Mouse (Mus musculus): ENCODE measurements around the gene Tmem121. TPM values are rescaled to one million over a fixed set of nuclear protein-coding genes. Genes with fewer than 3 reads are reported as not detected.

The Tmem121 gene
- polyA plus RNA-seq, 1 experiment from 2014 or later, result 15.7 TPM

DNA sequence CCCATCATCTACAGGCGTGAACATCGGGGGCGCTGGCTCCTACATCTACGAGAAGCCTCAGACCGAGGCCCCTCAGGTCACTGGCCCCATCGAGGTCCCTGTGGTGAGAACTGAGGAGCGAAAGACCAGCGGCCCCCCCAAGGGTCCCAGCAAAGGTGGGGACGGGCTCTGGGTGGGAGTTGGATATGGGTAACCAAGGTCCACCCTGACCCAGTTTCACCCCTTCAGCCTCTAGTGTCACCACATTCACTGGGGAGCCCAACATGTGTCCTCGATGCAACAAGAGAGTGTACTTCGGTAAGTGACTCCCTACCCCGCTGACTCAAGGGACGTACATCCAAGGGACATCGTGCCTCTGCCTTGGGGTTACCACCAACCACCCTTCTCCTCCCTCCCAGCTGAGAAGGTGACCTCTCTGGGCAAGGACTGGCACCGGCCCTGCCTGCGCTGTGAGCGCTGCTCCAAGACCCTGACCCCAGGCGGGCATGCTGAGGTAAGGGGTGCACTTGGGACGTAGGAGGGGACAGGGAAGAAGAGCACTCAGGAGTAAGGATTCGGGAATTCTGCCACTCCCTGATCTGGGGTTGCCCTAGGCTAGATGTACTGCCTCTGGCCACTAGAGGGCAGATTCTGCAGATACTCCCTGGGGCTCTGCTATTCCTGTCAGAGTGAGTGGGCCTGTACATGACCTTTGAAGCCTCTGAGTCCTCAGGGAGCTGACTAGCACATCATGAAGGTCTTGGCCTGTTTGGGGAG lies 41.6 kb upstream of the Tmem121 start:
- Histone ChIP-seq H3K27me3 (ENCODE audit: low read depth, poor library complexity, severe bottlenecking) (peaks cover 82% of the 10 kb centered on the region), H3K27ac (no peak overlapping the region), H3K36me3 (0 out of 2 replicates have a peak, but pooled peaks cover 2% of the 10 kb centered on the region), H3K4me3 (no peak overlapping the region), H3K9me3 (replicated peaks) (no peaks in the 10 kb centered on the region), H3K4me1 (peaks cover 54% of the 10 kb centered on the region)
- DNase-seq (ENCODE audit: low spot score), result no peak
- 83% methylated on average over 20 of the region's 20 CpGs for WGBS

DNA sequence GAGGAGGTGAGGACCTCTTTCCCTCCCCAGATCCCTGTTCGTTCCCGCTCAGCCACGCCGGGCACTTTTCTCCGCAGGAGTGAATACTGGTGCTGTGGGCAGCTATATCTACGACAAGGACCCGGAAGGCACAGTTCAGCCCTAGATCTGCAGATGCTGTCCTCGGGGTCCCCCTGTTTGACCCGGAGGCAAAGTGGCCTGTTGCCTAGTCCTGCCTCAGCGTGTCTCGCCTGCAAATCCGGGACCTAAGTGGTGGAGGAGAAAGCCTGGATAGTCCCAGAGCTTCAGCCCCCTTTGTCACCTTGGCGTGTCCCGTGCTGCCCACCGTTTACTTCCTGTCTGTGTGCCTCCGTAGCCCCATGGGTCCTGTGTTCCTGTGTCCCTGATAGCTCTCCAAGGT lies 40.8 kb upstream of the Tmem121 start:
- DNase-seq (ENCODE audit: low spot score), result no peak
- Histone ChIP-seq H3K27me3 (ENCODE audit: low read depth, poor library complexity, severe bottlenecking) (peaks cover 90% of the 10 kb centered on the region), H3K4me1 (peaks cover 46% of the 10 kb centered on the region), H3K9me3 (replicated peaks) (no peaks in the 10 kb centered on the region), H3K36me3 (0 out of 2 replicates have a peak, but pooled peaks cover 2% of the 10 kb centered on the region), H3K27ac (no peak overlapping the region), H3K4me3 (no peak overlapping the region)
- 92% methylated on average over 16 of the region's 16 CpGs for WGBS

GRCm38 (mm10) chr12:113145591-113145990 lies 40.1 kb upstream of the Tmem121 start:
- no peak for DNase-seq (ENCODE audit: low spot score)
- Histone ChIP-seq H3K36me3 (0 out of 2 replicates have a peak, but pooled peaks cover 2% of the 10 kb centered on the region), H3K4me3 (no peak overlapping the region), H3K27ac (no peak overlapping the region), H3K27me3 (ENCODE audit: low read depth, poor library complexity, severe bottlenecking) (peaks cover 91% of the 10 kb centered on the region), H3K9me3 (replicated peaks) (no peaks in the 10 kb centered on the region), H3K4me1 (peaks cover 39% of the 10 kb centered on the region)
- 86% methylated on average over 5 of the region's 5 CpGs for WGBS

DNA sequence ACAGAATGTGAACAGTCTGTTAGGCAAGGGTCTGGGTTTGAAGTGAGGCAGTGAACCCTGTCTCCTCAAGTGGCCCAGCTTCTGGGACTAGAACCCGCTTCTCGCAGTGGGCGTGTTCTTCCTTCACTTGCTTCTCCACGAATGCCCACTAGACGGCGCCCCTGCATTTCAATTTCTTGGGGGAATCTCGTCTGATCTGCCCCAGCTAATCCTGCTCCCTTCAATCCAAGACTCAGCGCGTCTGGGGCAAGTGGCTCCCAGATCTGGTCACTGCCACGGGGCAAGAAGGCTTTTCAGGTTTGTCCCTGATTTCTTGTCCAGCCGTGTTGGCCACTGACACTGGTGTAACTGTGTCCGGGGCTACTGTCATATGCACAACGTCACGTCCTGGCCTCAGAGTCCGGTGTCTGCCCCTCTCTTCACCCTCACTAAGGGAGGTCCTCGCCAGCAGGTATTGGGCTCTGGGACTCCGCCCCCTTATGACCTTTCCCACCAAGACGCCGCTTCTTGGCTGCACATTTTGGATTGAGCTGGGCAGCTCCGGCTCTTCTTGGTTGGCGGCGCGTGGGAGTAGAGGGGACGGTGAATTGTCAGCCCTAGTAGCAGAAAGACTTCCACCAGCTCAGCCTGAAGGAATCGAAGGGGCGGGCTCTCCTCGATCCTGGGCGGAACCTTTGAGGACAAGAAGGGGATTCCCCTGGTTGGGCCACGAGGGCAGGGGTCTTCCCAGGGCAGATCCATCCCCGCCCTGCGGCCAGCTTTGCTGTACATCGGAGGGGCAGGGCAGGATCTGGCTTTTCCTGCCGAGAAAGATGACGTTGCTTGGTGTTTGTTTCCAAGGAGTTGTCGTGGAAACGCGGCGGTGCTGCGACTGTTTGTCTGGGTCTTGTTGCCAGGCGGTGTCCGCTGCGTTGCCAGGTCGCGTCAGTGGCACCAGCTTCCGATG lies 39.3 kb upstream of the Tmem121 start, which contains the start of gene Crip1:
Crip1 (plus strand) TSS at position 205 of the 946 bp plus-strand sequence.
- Histone ChIP-seq H3K4me1 (peaks cover 38% of the 10 kb centered on the region), H3K9me3 (replicated peaks) (no peaks in the 10 kb centered on the region), H3K27ac (no peak within 1 kb of the TSS), H3K36me3 (0 out of 2 replicates have a peak, but pooled peaks cover 2% of the 10 kb centered on the region), H3K27me3 (ENCODE audit: low read depth, poor library complexity, severe bottlenecking) (peaks cover 91% of the 10 kb centered on the region), H3K4me3 (peak within 1 kb of the TSS; percentile 32)
- DNase-seq (ENCODE audit: low spot score), result peak; percentile 85
- WGBS, result 12% methylated on average over 45 of the region's 45 CpGs

GRCm38 (mm10) chr12:113147481-113147880 lies 38.2 kb upstream of the Tmem121 start:
- 0 out of 2 replicates have a peak, but pooled peaks cover 2% of the 10 kb centered on the region for H3K36me3 ChIP-seq
- H3K4me3 ChIP-seq, result no peak overlapping the region
- H3K27ac ChIP-seq, result no peak overlapping the region
- no peaks in the 10 kb centered on the region for H3K9me3 ChIP-seq (replicated peaks)
- peaks cover 91% of the 10 kb centered on the region for H3K27me3 ChIP-seq (ENCODE audit: low read depth, poor library complexity, severe bottlenecking)
- peaks cover 38% of the 10 kb centered on the region for H3K4me1 ChIP-seq
- no peak for DNase-seq (ENCODE audit: low spot score)
- 86% methylated on average over 8 of the region's 8 CpGs for WGBS

- Histone ChIP-seq H3K4me3 (no peak overlapping the region), H3K4me1 (peaks cover 30% of the 10 kb centered on the region), H3K36me3 (0 out of 2 replicates have a peak, but pooled peaks cover 2% of the 10 kb centered on the region), H3K27me3 (ENCODE audit: low read depth, poor library complexity, severe bottlenecking) (peaks cover 91% of the 10 kb centered on the region), H3K9me3 (replicated peaks) (no peaks in the 10 kb centered on the region), H3K27ac (no peak overlapping the region)
- 26% methylated on average over 16 of the region's 16 CpGs for WGBS
- DNase-seq (ENCODE audit: low spot score), result no peak
These were observed 37.2 kb upstream of the Tmem121 start for GRCm38 (mm10) chr12:113148381-113149035.

GRCm38 (mm10) chr12:113149341-113149740 lies 36.4 kb upstream of the Tmem121 start:
- Histone ChIP-seq H3K36me3 (0 out of 2 replicates have a peak, but pooled peaks cover 2% of the 10 kb centered on the region), H3K4me3 (no peak overlapping the region), H3K9me3 (replicated peaks) (no peaks in the 10 kb centered on the region), H3K27ac (no peak overlapping the region), H3K27me3 (ENCODE audit: low read depth, poor library complexity, severe bottlenecking) (peaks cover 91% of the 10 kb centered on the region), H3K4me1 (peaks cover 28% of the 10 kb centered on the region)
- DNase-seq (ENCODE audit: low spot score), result no peak
- 77% methylated on average over 4 of the region's 4 CpGs for WGBS

DNA sequence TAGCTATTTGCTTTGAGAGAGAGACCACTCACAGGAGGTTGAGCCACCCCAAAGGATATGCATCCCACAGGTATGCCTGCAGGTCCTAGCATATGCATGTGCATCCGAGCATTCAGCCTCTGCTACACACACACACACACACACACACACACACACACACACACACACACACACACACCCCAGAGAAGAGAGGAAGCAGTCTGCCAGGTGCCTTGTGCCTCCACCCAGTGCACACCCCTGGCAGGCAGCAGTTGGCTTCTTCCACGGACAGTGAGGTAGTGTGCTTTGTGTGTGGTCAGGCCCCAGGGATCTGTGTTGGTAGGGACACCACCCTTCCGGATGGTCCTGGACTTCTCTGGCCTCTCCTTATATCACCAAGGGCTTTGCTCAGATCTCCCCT lies 35.8 kb upstream of the Tmem121 start:
- Histone ChIP-seq H3K9me3 (replicated peaks) (no peaks in the 10 kb centered on the region), H3K36me3 (no peaks in the 10 kb centered on the region), H3K27ac (no peak overlapping the region), H3K27me3 (ENCODE audit: low read depth, poor library complexity, severe bottlenecking) (peaks cover 93% of the 10 kb centered on the region), H3K4me3 (no peak overlapping the region), H3K4me1 (peaks cover 30% of the 10 kb centered on the region)
- WGBS, result 69% methylated on average over 3 of the region's 3 CpGs
- no peak for DNase-seq (ENCODE audit: low spot score)

DNA sequence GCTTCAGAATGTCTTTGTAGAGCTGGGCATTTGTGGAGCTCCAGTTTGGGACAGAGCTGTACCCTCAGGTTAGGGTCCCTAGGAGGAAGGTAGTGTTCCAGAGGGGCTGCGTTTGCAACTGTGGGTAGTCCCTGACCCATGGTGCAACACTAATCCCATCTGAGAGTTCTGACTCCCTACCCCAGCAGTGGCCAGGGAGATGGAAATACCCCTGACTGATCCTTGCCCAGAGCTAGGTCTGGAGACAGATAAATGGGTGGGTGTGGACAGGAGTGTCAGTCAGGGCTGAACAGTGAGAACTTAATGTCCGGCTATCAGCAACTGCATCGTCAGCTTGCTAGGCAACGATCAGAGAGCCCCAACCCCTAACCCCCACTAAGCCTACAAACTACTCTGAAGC lies 35.1 kb upstream of the Tmem121 start:
- no peak overlapping the region for H3K27ac ChIP-seq
- peaks cover 97% of the 10 kb centered on the region for H3K27me3 ChIP-seq (ENCODE audit: low read depth, poor library complexity, severe bottlenecking)
- H3K9me3 ChIP-seq (replicated peaks), result no peaks in the 10 kb centered on the region
- H3K36me3 ChIP-seq, result no peaks in the 10 kb centered on the region
- WGBS, result 82% methylated on average over 4 of the region's 4 CpGs
- H3K4me3 ChIP-seq, result no peak overlapping the region
- H3K4me1 ChIP-seq, result peaks cover 37% of the 10 kb centered on the region
- DNase-seq (ENCODE audit: low spot score), result no peak

DNA sequence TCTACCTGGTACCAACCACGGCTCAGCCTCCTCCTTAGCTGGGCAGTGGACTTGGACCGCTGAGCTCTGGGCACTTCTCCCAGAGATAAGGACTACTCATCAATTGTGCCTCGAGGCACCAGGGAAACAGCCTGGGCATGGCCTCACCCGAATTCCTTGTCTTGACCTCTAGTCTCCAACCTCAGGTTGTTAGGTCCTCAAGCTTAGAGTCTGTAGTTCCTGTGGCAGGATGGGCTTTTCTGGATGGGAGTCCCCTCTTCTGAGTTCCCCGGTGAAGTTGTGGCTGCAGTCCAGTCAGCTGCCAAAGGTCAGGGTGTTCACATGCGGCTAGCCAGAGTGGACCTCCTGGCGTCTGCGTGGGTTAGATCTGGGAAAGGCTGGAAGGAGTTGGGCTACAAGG lies 34.7 kb upstream of the Tmem121 start:
- Histone ChIP-seq H3K36me3 (no peaks in the 10 kb centered on the region), H3K4me3 (peak overlapping the region; percentile 61; the same call in 1 of the 2 replicates), H3K27me3 (ENCODE audit: low read depth, poor library complexity, severe bottlenecking) (peaks cover 92% of the 10 kb centered on the region), H3K9me3 (replicated peaks) (no peaks in the 10 kb centered on the region), H3K4me1 (peaks cover 38% of the 10 kb centered on the region), H3K27ac (no peak overlapping the region)
- DNase-seq (ENCODE audit: low spot score), result no peak
- WGBS, result 73% methylated on average over 8 of the region's 8 CpGs

DNA sequence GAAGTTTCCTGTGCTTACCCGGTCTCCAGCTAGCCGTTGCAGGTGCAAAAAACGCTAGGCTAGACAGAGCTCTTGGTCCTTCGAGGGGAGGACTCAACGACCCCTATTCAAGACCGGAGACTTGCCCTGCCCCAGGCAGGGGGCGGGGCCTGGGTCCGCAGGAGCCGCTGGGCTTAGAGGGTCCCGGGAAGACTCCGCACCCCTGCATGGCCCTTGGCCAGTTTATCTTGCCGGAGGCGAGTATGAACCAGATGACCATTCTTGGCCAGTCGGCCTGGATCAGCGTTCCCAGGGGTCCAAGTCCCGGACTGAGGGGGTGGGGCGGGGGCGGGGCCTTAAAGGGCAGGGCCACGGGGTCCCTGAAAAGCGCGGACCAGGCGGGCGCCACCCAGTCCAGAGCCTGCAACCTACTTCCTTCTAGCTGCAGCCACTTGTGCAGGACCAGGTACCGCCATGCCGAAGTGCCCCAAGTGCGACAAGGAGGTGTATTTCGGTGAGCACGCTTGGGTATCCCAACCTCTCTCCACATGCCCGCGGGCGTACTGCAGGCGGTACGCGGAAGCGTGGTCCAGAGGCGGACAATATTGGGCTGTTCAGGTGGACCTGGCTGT lies 34.0 kb upstream of the Tmem121 start:
- H3K27ac ChIP-seq, result peak overlapping the region; percentile 72
- DNase-seq (ENCODE audit: low spot score), result peak; percentile 68
- peaks cover 34% of the 10 kb centered on the region for H3K4me1 ChIP-seq
- H3K4me3 ChIP-seq, result peak overlapping the region; percentile 61
- H3K9me3 ChIP-seq (replicated peaks), result no peaks in the 10 kb centered on the region
- H3K27me3 ChIP-seq (ENCODE audit: low read depth, poor library complexity, severe bottlenecking), result peaks cover 85% of the 10 kb centered on the region
- no peaks in the 10 kb centered on the region for H3K36me3 ChIP-seq
- WGBS, result under 1% methylated on average over 36 of the region's 36 CpGs

- peaks cover 38% of the 10 kb centered on the region for H3K4me1 ChIP-seq
- H3K27ac ChIP-seq, result peak overlapping the region; percentile 72
- H3K9me3 ChIP-seq (replicated peaks), result no peaks in the 10 kb centered on the region
- no peaks in the 10 kb centered on the region for H3K36me3 ChIP-seq
- H3K27me3 ChIP-seq (ENCODE audit: low read depth, poor library complexity, severe bottlenecking), result peaks cover 80% of the 10 kb centered on the region
- 18% methylated on average over 19 of the region's 19 CpGs for WGBS
- no peak for DNase-seq (ENCODE audit: low spot score)
- peak overlapping the region; percentile 61 for H3K4me3 ChIP-seq
These were observed 33.5 kb upstream of the Tmem121 start for GRCm38 (mm10) chr12:113152272-113152661.

All from limb, embryonic 10.5 days (tissue).